Mouse (Mus musculus) heart, embryonic 10.5 days (tissue): ENCODE measurements around the gene Uck1. TPM values are rescaled to one million over a fixed set of nuclear protein-coding genes. Genes with fewer than 3 reads are reported as not detected.

Source experiments
- DNase-seq: peaks from one replicate; pipeline ENCODE4 v3.0.0-alpha.2; 2017; ENCODE audit warnings: low spot score
- H3K27ac ChIP-seq: fragments of 300-500 bp; sonication (generic); 2 replicates; pipeline ENCODE4 v1.5.1; 2016; ENCODE audit warnings: mild to moderate bottlenecking
- H3K27me3 ChIP-seq: fragments of 300-500 bp; sonication (generic); 2 replicates; pipeline ENCODE4 v1.6.1; 2016; ENCODE audit warnings: mild to moderate bottlenecking; ENCODE audit not compliant: poor library complexity, insufficient read depth, severe bottlenecking
- H3K36me3 ChIP-seq: fragments of 300-500 bp; sonication (generic); 2 replicates; pipeline ENCODE4 v1.6.1; 2016; ENCODE audit warnings: mild to moderate bottlenecking, moderate library complexity
- H3K4me1 ChIP-seq: fragments of 300-500 bp; sonication (generic); 2 replicates; pipeline ENCODE4 v1.6.1; 2016; ENCODE audit warnings: mild to moderate bottlenecking
- H3K4me3 ChIP-seq: fragments of 300-500 bp; sonication (generic); 2 replicates; pipeline ENCODE4 v1.5.1; 2016; ENCODE audit warnings: mild to moderate bottlenecking, moderate library complexity
- H3K9me3 ChIP-seq: fragments of 300-500 bp; sonication (generic); 2 replicates; pipeline ENCODE4 v1.6.1; 2016; ENCODE audit warnings: mild to moderate bottlenecking, moderate library complexity
- WGBS: fragments of 180-500 bp; shearing (Covaris S2); methylation state at CpG from one replicate; pipeline ENCODE4 v1.1.7; 2016; 5-methylcytosine and 5-hydroxymethylcytosine counted together
- polyA plus RNA-seq: library from polyadenylated mRNA; unstranded; fragments of >200 nt; fragmentation: Nextera tagmentation; extraction: Ambion mirVana; gene quantifications from 2 replicates; pipeline ENCODE4 v1.2.1, GENCODE M21; 2016

Uck1 gene
- polyA plus RNA-seq, 1 experiment from 2014 or later, result 65.8 TPM

GRCm38 (mm10) chr2:32252658-32253057, 7.3 kb downstream of the Uck1 start:
- Histone ChIP-seq H3K27me3 (no peaks in the 10 kb centered on the region), H3K9me3 (no peaks in the 10 kb centered on the region), H3K36me3 (peaks cover 93% of the 10 kb centered on the region), H3K4me1 (peaks cover 19% of the 10 kb centered on the region; the same call in 1 of the 2 replicates), H3K27ac (no peak overlapping the region), H3K4me3 (no peak overlapping the region)
- DNase-seq, result no peak
- 80% methylated on average over 5 of the region's 5 CpGs for WGBS

- Histone ChIP-seq H3K4me1 (peaks cover 19% of the 10 kb centered on the region; the same call in 1 of the 2 replicates), H3K9me3 (no peaks in the 10 kb centered on the region), H3K27ac (no peak overlapping the region), H3K4me3 (no peak overlapping the region), H3K36me3 (peaks cover 92% of the 10 kb centered on the region), H3K27me3 (no peaks in the 10 kb centered on the region)
- WGBS, result 83% methylated on average over 12 of the region's 12 CpGs
- DNase-seq, result no peak
These were observed 8.0 kb downstream of the Uck1 start for GRCm38 (mm10) chr2:32251791-32252527.

GRCm38 (mm10) chr2:32248377-32249361, 11.3 kb downstream of the Uck1 start:
- H3K27ac ChIP-seq, result no peak overlapping the region
- no peak for DNase-seq
- H3K4me3 ChIP-seq, result no peak overlapping the region
- H3K4me1 ChIP-seq, result peaks cover 16% of the 10 kb centered on the region; the same call in 1 of the 2 replicates
- no peaks in the 10 kb centered on the region for H3K9me3 ChIP-seq
- WGBS, result 80% methylated on average over 10 of the region's 10 CpGs
- no peaks in the 10 kb centered on the region for H3K27me3 ChIP-seq
- H3K36me3 ChIP-seq, result peaks cover 94% of the 10 kb centered on the region

- Histone ChIP-seq H3K4me3 (no peak overlapping the region), H3K4me1 (0 out of 2 replicates have a peak, but pooled peaks cover 4% of the 10 kb centered on the region), H3K9me3 (no peaks in the 10 kb centered on the region), H3K27me3 (no peaks in the 10 kb centered on the region), H3K36me3 (peaks cover 83% of the 10 kb centered on the region), H3K27ac (no peak overlapping the region)
- DNase-seq, result no peak
- 84% methylated on average over 4 of the region's 4 CpGs for WGBS
These were observed 13.2 kb downstream of the Uck1 start for GRCm38 (mm10) chr2:32246741-32247140.

- WGBS, result 88% methylated on average over 4 of the region's 4 CpGs
- no peaks in the 10 kb centered on the region for H3K4me1 ChIP-seq
These were observed 17.0 kb downstream of the Uck1 start for GRCm38 (mm10) chr2:32242986-32243385.

GRCm38 (mm10) chr2:32240591-32240990, 19.4 kb downstream of the Uck1 start:
- H3K36me3 ChIP-seq, result peaks cover 28% of the 10 kb centered on the region
- WGBS, result 83% methylated on average over 5 of the region's 5 CpGs
- DNase-seq, result no peak

More at GRCm38 (mm10) chr2:32242986-32243385, 17.0 kb downstream of the Uck1 start:
- no peak overlapping the region for H3K27ac ChIP-seq
- DNase-seq, result no peak
- no peak overlapping the region for H3K4me3 ChIP-seq
- no peaks in the 10 kb centered on the region for H3K9me3 ChIP-seq
- no peaks in the 10 kb centered on the region for H3K27me3 ChIP-seq
- H3K36me3 ChIP-seq, result peaks cover 49% of the 10 kb centered on the region

GRCm38 (mm10) chr2:32238708-32239435, 21.1 kb downstream of the Uck1 start:
- peaks cover 22% of the 10 kb centered on the region for H3K36me3 ChIP-seq
- 91% methylated on average over 9 of the region's 9 CpGs for WGBS
- DNase-seq, result no peak
- H3K27me3 ChIP-seq, result no peaks in the 10 kb centered on the region
- H3K27ac ChIP-seq, result no peak overlapping the region
- peaks cover 17% of the 10 kb centered on the region for H3K4me1 ChIP-seq
- no peaks in the 10 kb centered on the region for H3K9me3 ChIP-seq
- H3K4me3 ChIP-seq, result no peak overlapping the region

More at GRCm38 (mm10) chr2:32240591-32240990, 19.4 kb downstream of the Uck1 start:
- no peak overlapping the region for H3K4me3 ChIP-seq
- no peak overlapping the region for H3K27ac ChIP-seq
- H3K4me1 ChIP-seq, result peaks cover 5% of the 10 kb centered on the region; the same call in 1 of the 2 replicates
- H3K27me3 ChIP-seq, result no peaks in the 10 kb centered on the region
- H3K9me3 ChIP-seq, result no peaks in the 10 kb centered on the region

- peaks cover 24% of the 10 kb centered on the region for H3K36me3 ChIP-seq
- WGBS, result 42% methylated on average over 4 of the region's 4 CpGs
- no peak for DNase-seq
These were observed 22.4 kb downstream of the Uck1 start for GRCm38 (mm10) chr2:32237571-32237970.

GRCm38 (mm10) chr2:32236760-32237487, 23.0 kb downstream of the Uck1 start:
- H3K9me3 ChIP-seq, result no peaks in the 10 kb centered on the region
- H3K27ac ChIP-seq, result peak overlapping the region; percentile 89
- no peaks in the 10 kb centered on the region for H3K27me3 ChIP-seq
- under 1% methylated on average over 20 of the region's 20 CpGs for WGBS
- H3K4me3 ChIP-seq, result peak overlapping the region; percentile 80
- no peak for DNase-seq
- H3K4me1 ChIP-seq, result peaks cover 17% of the 10 kb centered on the region
- H3K36me3 ChIP-seq, result peaks cover 31% of the 10 kb centered on the region

More at GRCm38 (mm10) chr2:32237571-32237970, 22.4 kb downstream of the Uck1 start:
- Histone ChIP-seq H3K27ac (0 out of 2 replicates have a peak overlapping the region, but pooled peaks have one; percentile 89), H3K4me3 (peak overlapping the region; percentile 80), H3K9me3 (no peaks in the 10 kb centered on the region), H3K27me3 (no peaks in the 10 kb centered on the region), H3K4me1 (peaks cover 17% of the 10 kb centered on the region)

- Histone ChIP-seq H3K27ac (peak within 1 kb of the TSS; percentile 89), H3K36me3 (peaks cover 39% of the 10 kb centered on the region), H3K4me1 (peaks cover 17% of the 10 kb centered on the region), H3K9me3 (no peaks in the 10 kb centered on the region), H3K27me3 (no peaks in the 10 kb centered on the region), H3K4me3 (peak within 1 kb of the TSS; percentile 80)
- DNase-seq, result peak; percentile 96
- under 1% methylated on average over 54 of the region's 54 CpGs for WGBS
These were observed 23.8 kb downstream of the Uck1 start, which contains the start of gene Pomt1 for GRCm38 (mm10) chr2:32235886-32236759. Gene Pomt1, plus strand, starts transcription at chr2:32236590.

GRCm38 (mm10) chr2:32235433-32235832, 24.5 kb downstream of the Uck1 start:
- H3K27ac ChIP-seq, result peak overlapping the region; percentile 89; the same call in 1 of the 2 replicates
- WGBS, result 35% methylated on average over 7 of the region's 7 CpGs
- no peak for DNase-seq
- peak overlapping the region; percentile 80 for H3K4me3 ChIP-seq
- H3K9me3 ChIP-seq, result no peaks in the 10 kb centered on the region
- peaks cover 44% of the 10 kb centered on the region for H3K36me3 ChIP-seq
- peaks cover 17% of the 10 kb centered on the region for H3K4me1 ChIP-seq
- no peaks in the 10 kb centered on the region for H3K27me3 ChIP-seq
